Mouse (Mus musculus) midbrain, embryonic 15.5 days (tissue): ENCODE measurements around the gene Chl1. TPM values are rescaled to one million over a fixed set of nuclear protein-coding genes. Genes with fewer than 3 reads are reported as not detected.

Experiments
- ATAC-seq: fragments of 200-750 bp; cut with Nextera tagmentation; replicated peaks from 2 replicates; pipeline ENCODE4 v1.8.0; 2017; ENCODE audit warnings: moderate TSS enrichment
- H3K27ac ChIP-seq: fragments of 300-500 bp; sonication (generic); 2 replicates; pipeline ENCODE4 v1.5.1; 2015; ENCODE audit warnings: mild to moderate bottlenecking, inconsistent platforms
- H3K27me3 ChIP-seq: fragments of 300-500 bp; sonication (generic); replicated peaks from 2 replicates; pipeline ENCODE4 v1.6.1; 2015; ENCODE audit warnings: inconsistent platforms
- H3K36me3 ChIP-seq: fragments of 300-500 bp; sonication (generic); replicated peaks from 2 replicates; pipeline ENCODE4 v1.6.1; 2015; ENCODE audit warnings: inconsistent platforms
- H3K4me1 ChIP-seq: fragments of 300-500 bp; sonication (generic); 2 replicates; pipeline ENCODE4 v1.6.1; 2015; ENCODE audit warnings: inconsistent platforms
- H3K4me2 ChIP-seq: fragments of 300-500 bp; sonication (generic); 2 replicates; pipeline ENCODE4 v1.6.1; 2015; ENCODE audit warnings: inconsistent platforms, mild to moderate bottlenecking, moderate library complexity
- H3K4me3 ChIP-seq: fragments of 300-500 bp; sonication (generic); 2 replicates; pipeline ENCODE4 v1.5.1; 2015; ENCODE audit warnings: mild to moderate bottlenecking, inconsistent platforms
- H3K9ac ChIP-seq: fragments of 300-500 bp; sonication (generic); 2 replicates; pipeline ENCODE4 v1.6.1; 2015; ENCODE audit warnings: mild to moderate bottlenecking, inconsistent platforms
- H3K9me3 ChIP-seq: fragments of 300-500 bp; sonication (generic); 2 replicates; pipeline ENCODE4 v1.6.1; 2016; ENCODE audit warnings: inconsistent platforms
- WGBS: fragments of 180-500 bp; shearing (Covaris S2); methylation state at CpG from one replicate; pipeline ENCODE4 v1.1.7; 2015; ENCODE audit warnings: mixed read lengths; 5-methylcytosine and 5-hydroxymethylcytosine counted together
- polyA plus RNA-seq: library from polyadenylated mRNA; unstranded; fragments of >200 nt; fragmentation: Nextera tagmentation; extraction: Ambion mirVana; gene quantifications from 2 replicates; pipeline ENCODE4 v1.2.1, GENCODE M21; 2015

The Chl1 gene
- polyA plus RNA-seq, 1 experiment from 2014 or later = 166 TPM

DNA sequence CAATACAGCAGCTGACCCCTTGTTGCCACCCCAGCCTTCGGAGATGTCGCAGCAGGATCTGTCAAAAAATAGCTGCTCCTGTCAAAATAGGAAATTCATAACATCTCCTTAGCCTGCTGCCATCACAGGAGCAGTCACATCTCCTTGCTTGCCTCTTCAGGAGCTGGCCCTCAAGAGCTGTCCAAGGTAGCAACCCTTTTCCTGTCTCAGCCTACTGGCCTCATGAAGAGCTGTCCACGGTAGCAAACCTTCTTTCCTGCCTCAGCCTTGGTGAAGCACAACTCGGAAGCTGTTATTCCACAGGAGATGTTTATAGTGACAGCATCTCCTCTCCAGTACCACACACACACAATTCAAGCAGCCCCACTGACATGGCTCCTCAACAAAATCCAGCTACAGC, 243.5 kb downstream of the Chl1 start:
- no peak overlapping the region for H3K4me3 ChIP-seq
- no peaks in the 10 kb centered on the region for H3K27me3 ChIP-seq
- H3K9me3 ChIP-seq = no peaks in the 10 kb centered on the region
- no peak overlapping the region for H3K27ac ChIP-seq
- H3K4me1 ChIP-seq = peaks cover 6% of the 10 kb centered on the region
- no peaks in the 10 kb centered on the region for H3K36me3 ChIP-seq
- WGBS = 76% methylated on average over 4 of the region's 4 CpGs
- ATAC-seq = no peak
- H3K9ac ChIP-seq = no peak overlapping the region
- H3K4me2 ChIP-seq = no peak overlapping the region

- no peaks in the 10 kb centered on the region for H3K4me1 ChIP-seq
- no peaks in the 10 kb centered on the region for H3K9me3 ChIP-seq
- no peak overlapping the region for H3K4me3 ChIP-seq
- H3K27me3 ChIP-seq = no peaks in the 10 kb centered on the region
- no peaks in the 10 kb centered on the region for H3K36me3 ChIP-seq
- H3K9ac ChIP-seq = no peak overlapping the region
- H3K27ac ChIP-seq = no peak overlapping the region
- H3K4me2 ChIP-seq = no peak overlapping the region
- ATAC-seq = no peak
- 78% methylated on average over 3 of the region's 3 CpGs for WGBS
Measured at GRCm38 (mm10) chr6:103766830-103767229, 256.4 kb downstream of the Chl1 start.

DNA sequence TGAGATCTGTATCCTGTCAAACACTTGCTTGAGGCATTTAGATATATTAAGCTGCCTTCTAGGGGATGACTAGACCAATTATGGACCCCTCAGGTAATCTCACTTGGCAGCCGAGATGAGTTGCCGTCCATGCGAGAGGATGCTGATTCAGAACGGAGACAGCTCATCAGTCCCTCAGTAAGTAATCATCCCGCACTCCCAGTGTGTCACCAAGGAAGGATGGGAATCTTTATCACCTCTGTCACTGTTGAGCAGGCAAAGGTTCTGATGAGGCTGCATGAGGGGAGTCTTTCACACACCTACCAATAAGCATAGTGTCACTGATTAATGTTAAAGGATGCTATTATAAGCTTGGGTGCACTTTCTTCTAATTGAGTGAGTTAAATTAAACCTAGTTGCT, 270.7 kb downstream of the Chl1 start:
- no peak overlapping the region for H3K4me2 ChIP-seq
- 67% methylated on average over 5 of the region's 5 CpGs for WGBS
- H3K36me3 ChIP-seq = no peaks in the 10 kb centered on the region
- no peak overlapping the region for H3K27ac ChIP-seq
- H3K4me3 ChIP-seq = no peak overlapping the region
- no peaks in the 10 kb centered on the region for H3K27me3 ChIP-seq
- H3K9me3 ChIP-seq = no peaks in the 10 kb centered on the region
- ATAC-seq = no peak
- no peaks in the 10 kb centered on the region for H3K4me1 ChIP-seq
- H3K9ac ChIP-seq = no peak overlapping the region

- WGBS = 78% methylated on average over 2 of the region's 2 CpGs
- no peaks in the 10 kb centered on the region for H3K36me3 ChIP-seq
- H3K27me3 ChIP-seq = no peaks in the 10 kb centered on the region
- no peak overlapping the region for H3K27ac ChIP-seq
- H3K4me2 ChIP-seq = no peak overlapping the region
- no peak for ATAC-seq
- no peaks in the 10 kb centered on the region for H3K4me1 ChIP-seq
- no peak overlapping the region for H3K9ac ChIP-seq
- H3K9me3 ChIP-seq = no peaks in the 10 kb centered on the region
- no peak overlapping the region for H3K4me3 ChIP-seq
Measured at GRCm38 (mm10) chr6:103791077-103791632, 280.8 kb downstream of the Chl1 start.

DNA sequence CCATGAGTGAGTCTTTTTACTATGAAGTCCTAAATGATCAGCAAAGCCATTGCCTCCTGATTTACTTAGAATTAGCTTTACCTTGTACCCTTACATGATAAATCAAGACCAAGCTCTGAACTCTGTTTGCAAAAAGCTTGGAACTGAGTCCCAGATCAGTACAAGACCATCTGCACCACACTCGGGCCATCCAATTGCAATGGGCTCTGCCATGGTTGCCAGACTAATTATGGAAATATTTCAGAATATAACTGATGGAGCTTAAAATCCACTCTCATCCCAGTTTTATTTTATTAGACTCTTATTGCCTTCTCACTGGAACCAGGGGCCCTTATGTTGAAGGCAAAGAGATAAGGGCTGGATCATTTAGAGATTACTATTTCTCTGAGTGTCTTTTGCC, 284.9 kb downstream of the Chl1 start:
- Histone ChIP-seq H3K4me2 (no peak overlapping the region), H3K9me3 (no peaks in the 10 kb centered on the region), H3K9ac (no peak overlapping the region), H3K27ac (no peak overlapping the region), H3K4me1 (no peaks in the 10 kb centered on the region), H3K4me3 (no peak overlapping the region), H3K36me3 (no peaks in the 10 kb centered on the region), H3K27me3 (no peaks in the 10 kb centered on the region)
- no peak for ATAC-seq
- WGBS = 39% methylated on average over 1 of the region's 1 CpGs
